Mouse (Mus musculus) stomach, postnatal 0 days (tissue): ENCODE measurements around the gene Ppp2r5c.
A peak's percentile ranks its signal among the peaks of the same experiment; 100 is the strongest.

Source experiments
- CTCF ChIP-seq: IDR thresholded peaks from 2 replicates; pipeline ENCODE4 v1.5.1; 2016; ENCODE audit warnings: antibody characterized with exemption, low read depth, mild to moderate bottlenecking, moderate library complexity
- EP300 ChIP-seq: optimal IDR thresholded peaks from 2 replicates; pipeline ENCODE3; 2016; ENCODE audit warnings: antibody characterized with exemption

GRCm38 (mm10) chr12:110437367-110437703 is 9.6 kb upstream of the Ppp2r5c start:
- TF ChIP-seq EP300, result no peak
- peak; percentile 54 for TF ChIP-seq CTCF
